15 mouse cellular contexts compared by ENCODE assay signal in the genomic region with DNA sequence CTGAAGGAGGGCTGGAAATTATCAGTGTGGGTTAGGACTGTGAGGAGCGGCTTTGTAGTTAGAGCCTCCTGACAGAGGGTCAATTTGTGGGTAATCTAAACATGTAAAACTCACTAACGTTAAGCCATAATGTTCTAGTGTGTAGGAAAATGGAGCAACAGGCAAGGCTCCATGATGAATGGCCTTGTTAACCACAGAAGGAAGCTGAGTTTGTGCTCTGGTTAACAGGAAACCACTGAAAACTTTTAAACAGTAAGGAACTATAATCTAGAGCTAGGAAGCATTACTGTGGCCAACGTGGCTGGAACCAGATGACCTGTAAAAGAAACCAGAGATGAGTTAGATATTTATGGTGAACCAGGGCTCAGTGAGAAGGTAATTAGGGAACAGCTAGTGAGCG. TPM values are rescaled to one million over a fixed set of nuclear protein-coding genes. Genes with fewer than 3 reads are reported as not detected.
"Had no signal": no experiment of that assay in that cellular context is flagged by ENCODE, and none has a peak within 500 bp of the region (broad histone marks: within the 10 kb centered on the region; RNA-seq: fewer than 3 reads in every experiment).

No protein-coding gene starts in this region.

- ATAC-seq: midbrain, embryonic 15.5 days had no signal

- DNase-seq: lung, adult 18-20 months; lung, embryonic 14.5 days; lung, postnatal 10 days; right cerebral cortex, postnatal 14 days; right cerebral cortex, postnatal 4 days; spleen, adult 18-20 months; thymus, adult 18-20 months; thymus, postnatal 14 days; thymus, postnatal 36 days had no signal

RNA-seq across cellular contexts. Expression of a gene that starts 13.2 kb away (rescaled TPM):
- total RNA-seq: megakaryocyte, adult 5-6 weeks; megakaryocyte-erythroid progenitor cell, adult 5-6 weeks; midbrain, postnatal 0 days; monocyte, adult 5-6 weeks; neutrophil, adult 5-6 weeks had no signal
